Mouse (Mus musculus) limb, embryonic 11.5 days (tissue): Measurements from ENCODE around the gene Alox5. TPM values are rescaled to one million over a fixed set of nuclear protein-coding genes. Genes with fewer than 3 reads are reported as not detected.

Experiments
- polyA plus RNA-seq: library from polyadenylated mRNA; unstranded; fragments of >200 nt; fragmentation: Nextera tagmentation; extraction: Ambion mirVana; gene quantifications from 2 replicates; pipeline ENCODE4 v1.2.1, GENCODE M21; 2014

Alox5 gene
- polyA plus RNA-seq, 1 experiment from 2014 or later = 0.75 TPM

Other genes starting within 250 kb of the Alox5 start
- gene Zfand4, start 197.0 kb downstream of the Alox5 start, polyA plus RNA-seq = 6.9 and 7.3 TPM in 2 replicates
- gene March8, start 123.2 kb downstream of the Alox5 start, polyA plus RNA-seq = 17.0 and 19.0 TPM in 2 replicates
- gene Olfr211, start 27.9 kb upstream of the Alox5 start, polyA plus RNA-seq = not detected in 2 replicates
- not detected in 2 replicates for gene Olfr212, start 45.3 kb upstream of the Alox5 start, polyA plus RNA-seq
- not detected in 2 replicates for gene Olfr213, start 77.3 kb upstream of the Alox5 start, polyA plus RNA-seq
- 0.40 and 0.52 TPM in 2 replicates for gene Gm5580, start 90.0 kb upstream of the Alox5 start, polyA plus RNA-seq
- not detected in 2 replicates for gene Olfr214, start 93.1 kb upstream of the Alox5 start, polyA plus RNA-seq
- not detected in 2 replicates for gene Olfr215, start 123.0 kb upstream of the Alox5 start, polyA plus RNA-seq
- gene Zfp422, start 167.8 kb upstream of the Alox5 start, polyA plus RNA-seq = 300 and 303 TPM in 2 replicates
- gene Depp1, start 189.4 kb upstream of the Alox5 start, polyA plus RNA-seq = 24.5 and 29.3 TPM in 2 replicates
- 5.1 and 8.1 TPM in 2 replicates for gene Rassf4, start 212.8 kb upstream of the Alox5 start, polyA plus RNA-seq